Mouse (Mus musculus) cerebellum, adult 2 months (tissue): Measurements from ENCODE around the gene Kansl3.

Experiments used
- CTCF ChIP-seq: fragments of 200-500 bp; IDR thresholded peaks from 2 replicates; pipeline ENCODE4 v1.5.1; 2011; ENCODE audit warnings: low read depth, mild to moderate bottlenecking, control low read depth, low read length, moderate library complexity, borderline replicate concordance; ENCODE audit not compliant: insufficient read depth
- POLR2A ChIP-seq: fragments of 200-500 bp; IDR thresholded peaks from 2 replicates; pipeline ENCODE4 v1.6.1; 2011; ENCODE audit warnings: low read length, control low read depth, borderline replicate concordance; ENCODE audit not compliant: insufficient read depth

DNA sequence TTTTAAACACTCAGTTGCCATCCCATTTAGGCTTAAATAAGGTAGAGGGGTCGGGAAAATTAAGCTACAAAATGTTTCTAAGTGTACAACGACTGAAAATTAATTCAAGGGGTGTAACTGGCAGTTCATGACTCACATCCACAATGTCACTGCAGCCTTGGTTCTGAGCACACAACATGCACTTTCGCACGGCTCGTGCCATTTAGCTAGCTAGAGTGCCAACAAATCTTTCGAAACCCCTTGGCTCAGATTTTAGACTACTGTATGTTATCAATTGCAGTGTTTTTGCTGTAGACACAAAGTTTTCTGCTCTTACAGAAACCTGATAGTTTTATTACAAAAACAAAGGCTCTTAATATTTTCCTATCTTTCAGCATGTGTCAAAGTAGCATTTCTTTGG is 1.9 kb upstream of the Kansl3 start:
- TF ChIP-seq POLR2A (no peak), CTCF (no peak)
